Mouse (Mus musculus): ENCODE data around the gene Ms4a3. TPM values are rescaled to one million over a fixed set of nuclear protein-coding genes. Genes with fewer than 3 reads are reported as not detected.

The Ms4a3 gene
- polyA plus RNA-seq, 1 experiment from 2014 or later, result not detected

GRCm38 (mm10) chr19:11633732-11634131 is 6.9 kb downstream of the Ms4a3 start:
- H3K27ac ChIP-seq (ENCODE audit: low read depth, low read length), result no peak overlapping the region
- WGBS, result 91% methylated on average over 1 of the region's 1 CpGs
- no peak overlapping the region for H3K9ac ChIP-seq (ENCODE audit: low read length)
- H3K4me2 ChIP-seq (ENCODE audit: low read length), result no peak overlapping the region
- ATAC-seq (no peak), DNase-seq (ENCODE audit: low spot score) (no peak)
- H3K27me3 ChIP-seq (replicated peaks; ENCODE audit: control insufficient read depth, insufficient read depth, low read length), result no peaks in the 10 kb centered on the region
- H3K36me3 ChIP-seq (ENCODE audit: control insufficient read depth, insufficient read depth, low read length), result no peaks in the 10 kb centered on the region
- no peaks in the 10 kb centered on the region for H3K4me1 ChIP-seq (ENCODE audit: control insufficient read depth, insufficient read depth, low read length)
- no peak overlapping the region for H3K4me3 ChIP-seq (ENCODE audit: low read depth, low read length)
- no peaks in the 10 kb centered on the region for H3K9me3 ChIP-seq (replicated peaks; ENCODE audit: control insufficient read depth, low read length)

DNA sequence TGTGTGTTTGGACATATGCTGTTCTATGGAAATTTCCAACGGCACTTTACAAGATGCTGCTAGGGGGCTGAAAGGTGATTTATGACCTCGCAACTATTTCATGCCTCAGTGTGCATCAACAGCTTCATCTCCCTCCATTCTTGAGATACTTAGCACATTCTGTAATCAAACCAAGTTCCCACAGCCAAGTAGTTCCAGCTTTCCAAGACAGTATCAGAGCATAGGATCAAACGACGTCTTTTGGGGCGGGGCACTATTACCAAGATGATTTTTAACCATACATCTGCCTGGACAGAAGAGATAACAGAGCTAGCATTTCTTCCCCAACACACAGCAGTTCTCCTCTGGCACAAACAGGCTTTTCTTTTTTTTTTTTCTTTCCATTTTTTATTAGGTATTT is 15.4 kb downstream of the Ms4a3 start:
- no peak for DNase-seq (ENCODE audit: low spot score)
- no peak overlapping the region for H3K9ac ChIP-seq (ENCODE audit: low read length)
- no peak for ATAC-seq
- WGBS, result 82% methylated on average over 5 of the region's 5 CpGs
- H3K27ac ChIP-seq (ENCODE audit: low read depth, low read length), result no peak overlapping the region
- H3K4me1 ChIP-seq (ENCODE audit: control insufficient read depth, insufficient read depth, low read length), result no peaks in the 10 kb centered on the region
- H3K27me3 ChIP-seq (replicated peaks; ENCODE audit: control insufficient read depth, insufficient read depth, low read length), result no peaks in the 10 kb centered on the region
- no peak overlapping the region for H3K4me3 ChIP-seq (ENCODE audit: low read depth, low read length)
- H3K36me3 ChIP-seq (ENCODE audit: control insufficient read depth, insufficient read depth, low read length), result no peaks in the 10 kb centered on the region
- H3K9me3 ChIP-seq (replicated peaks; ENCODE audit: control insufficient read depth, low read length), result no peaks in the 10 kb centered on the region
- no peak overlapping the region for H3K4me2 ChIP-seq (ENCODE audit: low read length)

DNA sequence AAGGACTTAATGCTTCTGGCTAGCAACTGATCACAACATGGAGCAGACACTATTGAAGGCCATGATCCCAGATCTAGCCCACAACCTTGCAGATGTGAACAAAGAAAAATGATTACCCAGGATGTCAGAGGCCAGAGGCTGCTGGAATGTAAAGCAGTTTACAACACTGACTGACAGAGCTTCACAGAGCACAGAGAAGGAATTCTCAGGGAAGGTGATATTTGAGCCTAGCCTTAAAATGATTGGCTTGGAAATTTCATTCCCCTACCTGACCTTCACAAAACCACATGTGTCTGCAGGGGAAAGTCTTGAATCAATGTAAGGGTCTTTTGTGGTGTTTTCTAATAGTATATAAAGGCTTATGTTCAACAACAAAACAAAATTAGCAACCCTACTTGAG is 15.9 kb downstream of the Ms4a3 start:
- no peak for ATAC-seq

DNA sequence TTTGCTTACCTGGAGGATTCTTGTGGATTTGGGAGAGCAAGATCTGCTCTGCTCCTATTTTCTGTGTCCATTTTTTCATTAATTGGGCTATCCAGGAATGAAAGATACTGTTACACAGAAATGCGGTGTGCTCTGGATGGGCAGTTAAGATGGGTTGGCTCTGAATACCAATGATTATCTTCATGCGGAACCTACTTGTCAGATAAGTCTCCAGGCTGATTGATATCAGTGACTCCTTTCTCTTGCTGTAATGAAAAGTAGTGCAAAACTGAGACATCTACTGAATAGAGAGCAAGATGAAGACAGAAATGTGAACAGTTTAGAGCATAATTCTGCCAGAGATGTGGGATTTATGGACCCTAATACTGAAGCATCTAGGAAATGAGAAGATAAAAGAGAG is 17.1 kb downstream of the Ms4a3 start, which contains the start of gene Ms4a2:
Gene Ms4a2 (minus strand): TSS at position 169 of the 400 bp plus-strand sequence.
- no peak for DNase-seq (ENCODE audit: low spot score)
- Histone ChIP-seq H3K36me3 (ENCODE audit: control insufficient read depth, insufficient read depth, low read length) (no peaks in the 10 kb centered on the region), H3K4me1 (ENCODE audit: control insufficient read depth, insufficient read depth, low read length) (no peaks in the 10 kb centered on the region), H3K9me3 (replicated peaks; ENCODE audit: control insufficient read depth, low read length) (no peaks in the 10 kb centered on the region), H3K27ac (ENCODE audit: low read depth, low read length) (no peak within 1 kb of the TSS), H3K4me2 (ENCODE audit: low read length) (no peak within 1 kb of the TSS), H3K9ac (ENCODE audit: low read length) (no peak within 1 kb of the TSS), H3K27me3 (replicated peaks; ENCODE audit: control insufficient read depth, insufficient read depth, low read length) (no peaks in the 10 kb centered on the region), H3K4me3 (ENCODE audit: low read depth, low read length) (no peak within 1 kb of the TSS)
- WGBS, result 90% methylated on average over 2 of the region's 2 CpGs
- ATAC-seq, result no peak

More for the DNA sequence above, 15.9 kb downstream of the Ms4a3 start:
- no peak overlapping the region for H3K4me3 ChIP-seq (ENCODE audit: low read depth, low read length)
- no peak overlapping the region for H3K4me2 ChIP-seq (ENCODE audit: low read length)
- H3K4me1 ChIP-seq (ENCODE audit: control insufficient read depth, insufficient read depth, low read length), result no peaks in the 10 kb centered on the region
- H3K27me3 ChIP-seq (replicated peaks; ENCODE audit: control insufficient read depth, insufficient read depth, low read length), result no peaks in the 10 kb centered on the region
- no peaks in the 10 kb centered on the region for H3K9me3 ChIP-seq (replicated peaks; ENCODE audit: control insufficient read depth, low read length)
- no peaks in the 10 kb centered on the region for H3K36me3 ChIP-seq (ENCODE audit: control insufficient read depth, insufficient read depth, low read length)
- DNase-seq (ENCODE audit: low spot score), result no peak
- H3K9ac ChIP-seq (ENCODE audit: low read length), result no peak overlapping the region
- no peak overlapping the region for H3K27ac ChIP-seq (ENCODE audit: low read depth, low read length)

DNA sequence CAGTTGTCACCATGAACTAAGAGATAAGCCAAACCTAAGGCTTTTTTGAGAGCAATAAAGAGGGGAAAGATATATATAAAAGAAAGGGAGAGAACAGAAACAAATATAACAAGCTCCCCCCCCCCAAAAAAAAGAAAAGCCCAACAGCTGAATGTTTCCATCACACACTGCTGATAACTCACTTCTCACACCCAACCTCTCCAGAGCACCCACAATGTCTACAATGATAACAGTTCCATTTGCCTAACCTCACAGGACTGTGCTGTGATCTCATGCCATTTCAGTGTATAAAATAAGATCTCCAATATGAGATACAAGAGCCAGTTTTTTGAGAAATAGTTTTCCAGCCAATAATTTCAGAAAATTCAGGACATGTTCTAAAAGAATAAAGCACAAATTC is 22.7 kb downstream of the Ms4a3 start:
- no peak overlapping the region for H3K4me2 ChIP-seq (ENCODE audit: low read length)
- H3K9ac ChIP-seq (ENCODE audit: low read length), result no peak overlapping the region
- no peak for DNase-seq (ENCODE audit: low spot score)
- H3K27me3 ChIP-seq (replicated peaks; ENCODE audit: control insufficient read depth, insufficient read depth, low read length), result no peaks in the 10 kb centered on the region
- H3K9me3 ChIP-seq (replicated peaks; ENCODE audit: control insufficient read depth, low read length), result no peaks in the 10 kb centered on the region
- no peaks in the 10 kb centered on the region for H3K4me1 ChIP-seq (ENCODE audit: control insufficient read depth, insufficient read depth, low read length)
- no peak overlapping the region for H3K27ac ChIP-seq (ENCODE audit: low read depth, low read length)
- H3K4me3 ChIP-seq (ENCODE audit: low read depth, low read length), result no peak overlapping the region
- no peaks in the 10 kb centered on the region for H3K36me3 ChIP-seq (ENCODE audit: control insufficient read depth, insufficient read depth, low read length)
- ATAC-seq, result no peak

DNA sequence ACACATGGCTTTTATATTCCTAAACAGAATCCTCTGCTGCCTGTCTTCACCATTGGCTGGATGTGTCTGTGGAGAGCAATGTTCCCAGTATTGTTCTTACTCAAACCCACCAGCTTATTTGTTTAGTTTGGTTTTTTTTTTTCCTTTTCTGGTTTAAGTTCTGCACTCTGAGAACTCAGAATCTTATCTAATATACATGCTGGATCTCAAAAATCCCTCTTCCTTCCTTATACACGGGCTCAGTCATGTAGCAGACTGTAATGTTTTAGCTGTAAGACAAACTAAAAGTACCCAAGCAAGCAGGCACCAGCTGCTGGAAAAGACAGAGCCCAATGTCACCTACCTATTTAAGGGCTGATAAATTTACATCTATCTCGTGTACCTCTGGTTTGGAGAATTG is 25.8 kb downstream of the Ms4a3 start:
- Histone ChIP-seq H3K9ac (ENCODE audit: low read length) (no peak overlapping the region), H3K4me3 (ENCODE audit: low read depth, low read length) (no peak overlapping the region), H3K27me3 (replicated peaks; ENCODE audit: control insufficient read depth, insufficient read depth, low read length) (no peaks in the 10 kb centered on the region), H3K4me2 (ENCODE audit: low read length) (no peak overlapping the region), H3K27ac (ENCODE audit: low read depth, low read length) (no peak overlapping the region), H3K9me3 (replicated peaks; ENCODE audit: control insufficient read depth, low read length) (no peaks in the 10 kb centered on the region), H3K4me1 (ENCODE audit: control insufficient read depth, insufficient read depth, low read length) (no peaks in the 10 kb centered on the region), H3K36me3 (ENCODE audit: control insufficient read depth, insufficient read depth, low read length) (no peaks in the 10 kb centered on the region)
- DNase-seq (ENCODE audit: low spot score), result no peak
- no peak for ATAC-seq
- WGBS, result 70% methylated on average over 2 of the region's 2 CpGs

GRCm38 (mm10) chr19:11613776-11614443 is 26.7 kb downstream of the Ms4a3 start:
- H3K4me2 ChIP-seq (ENCODE audit: low read length), result no peak overlapping the region
- no peak overlapping the region for H3K4me3 ChIP-seq (ENCODE audit: low read depth, low read length)
- ATAC-seq (no peak), DNase-seq (ENCODE audit: low spot score) (no peak)
- no peak overlapping the region for H3K9ac ChIP-seq (ENCODE audit: low read length)
- H3K36me3 ChIP-seq (ENCODE audit: control insufficient read depth, insufficient read depth, low read length), result no peaks in the 10 kb centered on the region
- no peak overlapping the region for H3K27ac ChIP-seq (ENCODE audit: low read depth, low read length)
- H3K4me1 ChIP-seq (ENCODE audit: control insufficient read depth, insufficient read depth, low read length), result no peaks in the 10 kb centered on the region
- no peaks in the 10 kb centered on the region for H3K27me3 ChIP-seq (replicated peaks; ENCODE audit: control insufficient read depth, insufficient read depth, low read length)
- WGBS, result 77% methylated on average over 8 of the region's 8 CpGs
- H3K9me3 ChIP-seq (replicated peaks; ENCODE audit: control insufficient read depth, low read length), result no peaks in the 10 kb centered on the region

DNA sequence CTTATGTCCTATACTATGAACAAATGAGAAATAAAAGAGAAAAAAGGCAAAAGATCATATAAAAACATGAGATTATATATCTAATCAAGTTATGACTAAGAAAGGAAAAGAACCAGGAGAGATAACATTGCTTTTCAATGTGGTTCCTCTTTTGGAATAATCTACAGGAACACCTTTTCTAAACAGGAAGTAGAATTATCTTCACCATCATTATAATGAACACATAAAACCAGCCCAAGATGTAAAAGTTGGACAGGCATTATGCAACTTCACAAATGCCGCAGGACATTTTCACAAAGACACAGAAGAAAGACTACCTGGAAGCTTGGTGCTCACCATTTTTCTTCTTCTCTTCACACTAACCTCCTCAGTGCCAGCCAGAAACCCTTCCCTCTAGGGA is 27.6 kb downstream of the Ms4a3 start:
- Histone ChIP-seq H3K9me3 (replicated peaks; ENCODE audit: control insufficient read depth, low read length) (no peaks in the 10 kb centered on the region), H3K4me2 (ENCODE audit: low read length) (no peak overlapping the region), H3K36me3 (ENCODE audit: control insufficient read depth, insufficient read depth, low read length) (no peaks in the 10 kb centered on the region), H3K4me1 (ENCODE audit: control insufficient read depth, insufficient read depth, low read length) (no peaks in the 10 kb centered on the region), H3K4me3 (ENCODE audit: low read depth, low read length) (no peak overlapping the region), H3K27ac (ENCODE audit: low read depth, low read length) (no peak overlapping the region), H3K9ac (ENCODE audit: low read length) (no peak overlapping the region), H3K27me3 (replicated peaks; ENCODE audit: control insufficient read depth, insufficient read depth, low read length) (no peaks in the 10 kb centered on the region)
- 94% methylated on average over 1 of the region's 1 CpGs for WGBS
- ATAC-seq (no peak), DNase-seq (ENCODE audit: low spot score) (no peak)

DNA sequence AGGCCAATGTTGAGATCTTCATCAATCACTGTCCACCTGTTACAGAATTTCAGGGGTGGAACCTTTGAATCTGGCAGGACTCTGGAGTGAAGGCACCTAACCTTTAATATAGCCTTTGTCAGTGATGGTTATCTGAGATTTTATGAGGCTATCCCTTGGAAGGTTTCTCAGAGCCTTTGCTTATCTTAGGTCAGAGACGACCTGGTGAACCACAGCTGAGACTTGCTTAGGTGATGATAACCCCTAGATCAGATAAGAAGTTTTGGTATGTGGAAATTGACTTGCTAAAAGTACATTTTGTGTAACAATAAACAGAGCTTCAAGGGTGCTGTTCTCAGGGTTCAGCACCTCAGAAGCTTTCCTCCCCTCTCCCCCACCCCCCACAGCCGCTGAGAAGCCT is 28.4 kb downstream of the Ms4a3 start:
- no peak for DNase-seq (ENCODE audit: low spot score)
- Histone ChIP-seq H3K4me2 (ENCODE audit: low read length) (no peak overlapping the region), H3K4me3 (ENCODE audit: low read depth, low read length) (no peak overlapping the region), H3K9me3 (replicated peaks; ENCODE audit: control insufficient read depth, low read length) (no peaks in the 10 kb centered on the region), H3K27me3 (replicated peaks; ENCODE audit: control insufficient read depth, insufficient read depth, low read length) (no peaks in the 10 kb centered on the region), H3K36me3 (ENCODE audit: control insufficient read depth, insufficient read depth, low read length) (no peaks in the 10 kb centered on the region), H3K27ac (ENCODE audit: low read depth, low read length) (no peak overlapping the region), H3K9ac (ENCODE audit: low read length) (no peak overlapping the region), H3K4me1 (ENCODE audit: control insufficient read depth, insufficient read depth, low read length) (no peaks in the 10 kb centered on the region)
- 68% methylated on average over 2 of the region's 2 CpGs for WGBS
- no peak for ATAC-seq

All from forebrain, embryonic 14.5 days (tissue).